Mouse (Mus musculus): ENCODE results near the gene Mapt. TPM values are rescaled to one million over a fixed set of nuclear protein-coding genes. Genes with fewer than 3 reads are reported as not detected.
"Not testable (repeated sequence)": the region's sequence is repeated elsewhere in the genome, so short reads cannot be mapped to it uniquely, and the experiment has no call there.

The Mapt gene
- polyA plus RNA-seq, 2 experiments = 0.17 to 0.43 TPM

- no peak for DNase-seq (ENCODE audit: low read depth in 3 of 3, low spot score in 3 of 3)
- H3K27me3 ChIP-seq (ENCODE audit: control insufficient read depth, insufficient read depth, low read length) = peaks cover 41% of the 10 kb centered on the region
- no peak overlapping the region for H3K27ac ChIP-seq
These were observed 6.0 kb downstream of the Mapt start for GRCm38 (mm10) chr11:104237226-104237625.

GRCm38 (mm10) chr11:104237958-104238747 is 7.0 kb downstream of the Mapt start:
- Histone ChIP-seq H3K9ac (replicated peaks) (no peak overlapping the region), H3K4me3 (ENCODE audit: insufficient read depth in 1 of 2, low read depth in 2 of 2, low read length in 2 of 2) (no peak overlapping the region), H3K27ac (no peak overlapping the region), H3K4me1 (replicated peaks; ENCODE audit: control insufficient read depth in 2 of 2, insufficient read depth in 2 of 2, low read length in 1 of 2) (no peaks in the 10 kb centered on the region), H3K4me2 (ENCODE audit: low read depth) (no peak overlapping the region), H3K36me3 (replicated peaks; ENCODE audit: control insufficient read depth, insufficient read depth, low read depth) (no peaks in the 10 kb centered on the region), H3K9me3 (ENCODE audit: control insufficient read depth, low read length) (no peaks in the 10 kb centered on the region), H3K27me3 (ENCODE audit: control insufficient read depth, insufficient read depth, low read length) (peaks cover 32% of the 10 kb centered on the region)
- ATAC-seq (ENCODE audit: insufficient read depth) (no peak), DNase-seq (ENCODE audit: low read depth in 3 of 3, low spot score in 3 of 3) (no peak)
- 47% methylated on average over 12 of the region's 13 CpGs for WGBS (ENCODE audit: insufficient replicate concordance)
- TF ChIP-seq CTCF (IDR thresholded peaks at IDR 0.05; ENCODE audit: low read depth) (no peak), EP300 (IDR thresholded peaks at IDR 0.05; ENCODE audit: low read depth) (no peak)

More at GRCm38 (mm10) chr11:104237226-104237625, 6.0 kb downstream of the Mapt start:
- H3K9me3 ChIP-seq (ENCODE audit: control insufficient read depth, low read length) = no peaks in the 10 kb centered on the region
- TF ChIP-seq EP300 (IDR thresholded peaks at IDR 0.05; ENCODE audit: low read depth) (no peak), CTCF (IDR thresholded peaks at IDR 0.05; ENCODE audit: low read depth) (no peak)
- 52% methylated on average over 7 of the region's 7 CpGs for WGBS (ENCODE audit: insufficient replicate concordance)
- H3K4me2 ChIP-seq (ENCODE audit: low read depth) = no peak overlapping the region
- H3K9ac ChIP-seq (replicated peaks) = no peak overlapping the region
- no peaks in the 10 kb centered on the region for H3K36me3 ChIP-seq (replicated peaks; ENCODE audit: control insufficient read depth, insufficient read depth, low read depth)
- ATAC-seq (ENCODE audit: insufficient read depth) = no peak
- no peaks in the 10 kb centered on the region for H3K4me1 ChIP-seq (replicated peaks; ENCODE audit: control insufficient read depth in 2 of 2, insufficient read depth in 2 of 2, low read length in 1 of 2)
- no peak overlapping the region for H3K4me3 ChIP-seq (ENCODE audit: insufficient read depth in 1 of 2, low read depth in 2 of 2, low read length in 2 of 2)

- not testable (repeated sequence) for H3K9me3 ChIP-seq (ENCODE audit: control insufficient read depth, low read length)
- 48% methylated on average over 6 of the region's 6 CpGs for WGBS (ENCODE audit: insufficient replicate concordance)
These were observed 14.3 kb downstream of the Mapt start for GRCm38 (mm10) chr11:104245478-104245877.

GRCm38 (mm10) chr11:104246171-104246694 is 15.0 kb downstream of the Mapt start:
- no peak overlapping the region for H3K4me3 ChIP-seq (ENCODE audit: insufficient read depth in 1 of 2, low read depth in 2 of 2, low read length in 2 of 2)
- no peaks in the 10 kb centered on the region for H3K36me3 ChIP-seq (replicated peaks; ENCODE audit: control insufficient read depth, insufficient read depth, low read depth)
- no peak overlapping the region for H3K4me2 ChIP-seq (ENCODE audit: low read depth)
- no peaks in the 10 kb centered on the region for H3K27me3 ChIP-seq (ENCODE audit: control insufficient read depth, insufficient read depth, low read length)
- ATAC-seq (ENCODE audit: insufficient read depth) (no peak), DNase-seq (ENCODE audit: low read depth in 3 of 3, low spot score in 3 of 3) (no peak)
- H3K9me3 ChIP-seq (ENCODE audit: control insufficient read depth, low read length) = no peaks in the 10 kb centered on the region
- H3K27ac ChIP-seq = no peak overlapping the region
- TF ChIP-seq CTCF (IDR thresholded peaks at IDR 0.05; ENCODE audit: low read depth) = no peak
- TF ChIP-seq EP300 (IDR thresholded peaks at IDR 0.05; ENCODE audit: low read depth) = no peak
- no peak overlapping the region for H3K9ac ChIP-seq (replicated peaks)
- H3K4me1 ChIP-seq (replicated peaks; ENCODE audit: control insufficient read depth in 2 of 2, insufficient read depth in 2 of 2, low read length in 1 of 2) = no peaks in the 10 kb centered on the region
- 14% methylated on average over 6 of the region's 6 CpGs for WGBS (ENCODE audit: insufficient replicate concordance)

More at GRCm38 (mm10) chr11:104245478-104245877, 14.3 kb downstream of the Mapt start:
- not testable (repeated sequence) for H3K36me3 ChIP-seq (replicated peaks; ENCODE audit: control insufficient read depth, insufficient read depth, low read depth); H3K27me3 ChIP-seq (ENCODE audit: control insufficient read depth, insufficient read depth, low read length); H3K27ac ChIP-seq; H3K4me2 ChIP-seq (ENCODE audit: low read depth); DNase-seq (ENCODE audit: low read depth in 3 of 3, low spot score in 3 of 3); H3K4me3 ChIP-seq (ENCODE audit: insufficient read depth in 1 of 2, low read depth in 2 of 2, low read length in 2 of 2); H3K9ac ChIP-seq (replicated peaks); H3K4me1 ChIP-seq (replicated peaks; ENCODE audit: control insufficient read depth in 2 of 2, insufficient read depth in 2 of 2, low read length in 1 of 2); ATAC-seq (ENCODE audit: insufficient read depth)

GRCm38 (mm10) chr11:104247141-104247717 is 16.0 kb downstream of the Mapt start:
- Histone ChIP-seq H3K4me1 (replicated peaks; ENCODE audit: control insufficient read depth in 2 of 2, insufficient read depth in 2 of 2, low read length in 1 of 2) (no peaks in the 10 kb centered on the region), H3K27ac (no peak overlapping the region), H3K4me3 (ENCODE audit: insufficient read depth in 1 of 2, low read depth in 2 of 2, low read length in 2 of 2) (no peak overlapping the region), H3K27me3 (ENCODE audit: control insufficient read depth, insufficient read depth, low read length) (no peaks in the 10 kb centered on the region), H3K9ac (replicated peaks) (no peak overlapping the region), H3K36me3 (replicated peaks; ENCODE audit: control insufficient read depth, insufficient read depth, low read depth) (no peaks in the 10 kb centered on the region), H3K4me2 (ENCODE audit: low read depth) (no peak overlapping the region), H3K9me3 (ENCODE audit: control insufficient read depth, low read length) (no peaks in the 10 kb centered on the region)
- TF ChIP-seq EP300 (IDR thresholded peaks at IDR 0.05; ENCODE audit: low read depth) (no peak), CTCF (IDR thresholded peaks at IDR 0.05; ENCODE audit: low read depth) (no peak)
- DNase-seq (ENCODE audit: low read depth in 3 of 3, low spot score in 3 of 3) (no peak), ATAC-seq (ENCODE audit: insufficient read depth) (no peak)
- WGBS (ENCODE audit: insufficient replicate concordance) = 61% methylated on average over 6 of the region's 6 CpGs

Data from liver, embryonic 14.5 days (tissue).